ENCODE assay signal across 32 mouse cellular contexts in genomic region chr6:97473672-97474071, GRCm38 (mm10).
DNase-seq lines count a peak whose midpoint lies in the region; ATAC-seq and TF ChIP-seq lines count a peak whose summit lies in the region.
"Had no signal": no experiment of that assay in that cellular context is flagged by ENCODE, and none has a peak within 500 bp of the region (broad histone marks: within the 10 kb centered on the region; RNA-seq: fewer than 3 reads in every experiment).

No protein-coding gene starts in this region.

- no peaks in the 10 kb centered on the region for H3K27me3 ChIP-seq in spleen, adult 2 months (ENCODE audit: control insufficient read depth, insufficient read depth, low read length)
- no peaks in the 10 kb centered on the region for H3K27me3 ChIP-seq in hindbrain, postnatal 0 days (ENCODE audit: insufficient read depth, low read length)
- H3K27me3 ChIP-seq: CH12.LX; embryonic facial prominence, embryonic 15.5 days; forebrain, embryonic 12.5 days; limb, embryonic 15.5 days; liver, embryonic 13.5 days; neural tube, embryonic 15.5 days had no signal

- peak; percentile 70 for ATAC-seq in CD4-positive, CD25-positive, alpha-beta regulatory T cell, adult 4 months
- peak; percentile 17 to 32; a peak in 2 of 4 replicates for ATAC-seq in hematopoietic stem cell, adult 5-6 weeks (replicated peaks in 1 of 2; ENCODE audit: insufficient read depth in 1 of 2, low FRiP score in 2 of 2, low TSS enrichment in 1 of 2, low read depth in 1 of 2, poor library complexity in 2 of 2, severe bottlenecking in 2 of 2)
- ATAC-seq in hindbrain, postnatal 0 days = no peak
- ATAC-seq: forebrain, postnatal 0 days; lung, postnatal 0 days had no signal

- H3K27ac ChIP-seq in spleen, adult 2 months (ENCODE audit: insufficient read depth, low read length) = peak overlapping the region; percentile 51
- no peak overlapping the region for H3K27ac ChIP-seq in hindbrain, postnatal 0 days
- H3K27ac ChIP-seq: embryonic facial prominence, embryonic 10.5 days; embryonic facial prominence, embryonic 15.5 days; forebrain, embryonic 12.5 days; hindbrain, embryonic 10.5 days; limb, embryonic 10.5 days; limb, embryonic 15.5 days; liver, embryonic 13.5 days; macrophage; neural tube, embryonic 15.5 days; stomach, postnatal 0 days had no signal

- no peak for TF ChIP-seq CTCF in spleen, adult 2 months (IDR thresholded peaks at IDR 0.05; ENCODE audit: extremely low read depth, insufficient read depth, insufficient read length, insufficient replicate concordance)
- TF ChIP-seq CTCF in hindbrain, postnatal 0 days (IDR thresholded peaks at IDR 0.05; ENCODE audit: low read depth) = no peak

- H3K4me1 ChIP-seq in spleen, adult 2 months (ENCODE audit: control insufficient read depth, insufficient read depth, insufficient read length) = peaks cover 4% of the 10 kb centered on the region; the same call in 1 of the 2 replicates
- no peaks in the 10 kb centered on the region for H3K4me1 ChIP-seq in hindbrain, postnatal 0 days (ENCODE audit: insufficient read depth, low read length)
- H3K4me1 ChIP-seq: embryonic facial prominence, embryonic 15.5 days; forebrain, embryonic 12.5 days; limb, embryonic 10.5 days; limb, embryonic 15.5 days; neural tube, embryonic 15.5 days had no signal

- no peak for DNase-seq in spleen, adult 2 months (ENCODE audit: low read depth in 1 of 2, low spot score in 2 of 2)
- no peak for DNase-seq in spleen, postnatal 4 days (ENCODE audit: low spot score in 2 of 2)
- peak; percentile 34 for DNase-seq in thymus, postnatal 25 days
- no peak for DNase-seq in gastrocnemius, postnatal 36 days
- DNase-seq in right cerebral cortex, postnatal 36 days (ENCODE audit: low spot score in 2 of 2) = no peak
- no peak for DNase-seq in hindbrain, postnatal 0 days (ENCODE audit: low spot score)
- DNase-seq: adrenal gland, postnatal 25 days; cerebellum, adult 11-12 months; cerebellum, adult 9-11 months; forebrain, postnatal 0 days; kidney, adult 9 months; kidney, postnatal 10 days; layer of hippocampus, postnatal 36 days; liver, embryonic 13.5 days; lung, adult 18-20 months; midbrain, embryonic 14.5 days; retina, postnatal 1 day; right cerebral cortex, postnatal 14 days had no signal

- intact Hi-C loops in gastrocnemius, postnatal 36 days (cut with DNase I) = no loop called here

- H3K4me3 ChIP-seq in spleen, adult 2 months (ENCODE audit: extremely low read depth, insufficient read depth, insufficient read length) = no peak overlapping the region
- no peak overlapping the region for H3K4me3 ChIP-seq in hindbrain, postnatal 0 days (ENCODE audit: low read length)
- H3K4me3 ChIP-seq: embryonic facial prominence, embryonic 10.5 days; embryonic facial prominence, embryonic 15.5 days; forebrain, embryonic 12.5 days; heart, embryonic 10.5 days; hindbrain, embryonic 10.5 days; limb, embryonic 10.5 days; limb, embryonic 15.5 days; liver, embryonic 13.5 days; neural tube, embryonic 15.5 days had no signal

- no peak overlapping the region for H3K9ac ChIP-seq in hindbrain, postnatal 0 days (replicated peaks; ENCODE audit: low read length)
- H3K9ac ChIP-seq: embryonic facial prominence, embryonic 15.5 days; forebrain, embryonic 12.5 days; forebrain, postnatal 0 days; limb, embryonic 15.5 days; liver, embryonic 13.5 days; neural tube, embryonic 15.5 days had no signal

- no peak for TF ChIP-seq POLR2A in spleen, adult 2 months (IDR thresholded peaks at IDR 0.05; ENCODE audit: low read depth, low read length)

- no peaks in the 10 kb centered on the region for H3K36me3 ChIP-seq in spleen, adult 2 months (ENCODE audit: control insufficient read depth, insufficient read depth, low read length)
- no peaks in the 10 kb centered on the region for H3K36me3 ChIP-seq in hindbrain, postnatal 0 days (ENCODE audit: insufficient read depth, low read length)
- H3K36me3 ChIP-seq: embryonic facial prominence, embryonic 10.5 days; embryonic facial prominence, embryonic 15.5 days; forebrain, embryonic 12.5 days; heart, embryonic 10.5 days; limb, embryonic 10.5 days; limb, embryonic 15.5 days; liver, embryonic 13.5 days; neural tube, embryonic 15.5 days had no signal

- 64% methylated on average over 4 of the region's 4 CpGs for WGBS in spleen, adult 2 months
- 98% methylated on average over 4 of the region's 4 CpGs for WGBS in hindbrain, postnatal 0 days

- no peak overlapping the region for H3K4me2 ChIP-seq in hindbrain, postnatal 0 days (ENCODE audit: low read depth, low read length)
- H3K4me2 ChIP-seq: embryonic facial prominence, embryonic 15.5 days; forebrain, embryonic 12.5 days; limb, embryonic 15.5 days; liver, embryonic 13.5 days; neural tube, embryonic 15.5 days had no signal

- no peaks in the 10 kb centered on the region for H3K9me3 ChIP-seq in hindbrain, postnatal 0 days (ENCODE audit: low read length)
- H3K9me3 ChIP-seq: embryonic facial prominence, embryonic 10.5 days; embryonic facial prominence, embryonic 15.5 days; forebrain, embryonic 12.5 days; heart, embryonic 10.5 days; hindbrain, embryonic 10.5 days; limb, embryonic 10.5 days; limb, embryonic 15.5 days; liver, embryonic 13.5 days; neural tube, embryonic 15.5 days had no signal
